Mouse (Mus musculus) E14TG2a.4 (cell line): ENCODE results near the gene Cenpf.

ENCODE experiments used
- H3K27me3 ChIP-seq: 2 replicates; pipeline ENCODE4 v1.6.1; 2014; ENCODE audit warnings: low read length, control low read depth; ENCODE audit not compliant: insufficient read depth
- H3K36me3 ChIP-seq: 2 replicates; pipeline ENCODE4 v1.6.1; 2014; ENCODE audit warnings: low read length, control low read depth; ENCODE audit not compliant: insufficient read depth
- H3K4me1 ChIP-seq: replicated peaks from 2 replicates; pipeline ENCODE4 v1.6.1; 2014; ENCODE audit warnings: low read depth, low read length, control low read depth
- H3K4me3 ChIP-seq: replicated peaks from 2 replicates; pipeline ENCODE4 v1.5.1; 2014; ENCODE audit warnings: mild to moderate bottlenecking, low read length
- H3K9me3 ChIP-seq: 2 replicates; pipeline ENCODE4 v1.6.1; 2014; ENCODE audit warnings: low read length, control low read depth
- CTCF ChIP-seq: conservative IDR thresholded peaks from 2 replicates; pipeline ENCODE4 v1.5.1; 2014; ENCODE audit warnings: low read length
- NANOG ChIP-seq: IDR thresholded peaks from 2 replicates; pipeline ENCODE4 v1.6.1; 2014; ENCODE audit warnings: borderline replicate concordance, low read length, mixed read lengths
- POU5F1 ChIP-seq: IDR thresholded peaks from 2 replicates; pipeline ENCODE4 v1.6.1; 2014; ENCODE audit warnings: low read length, borderline replicate concordance

Cenpf gene

DNA sequence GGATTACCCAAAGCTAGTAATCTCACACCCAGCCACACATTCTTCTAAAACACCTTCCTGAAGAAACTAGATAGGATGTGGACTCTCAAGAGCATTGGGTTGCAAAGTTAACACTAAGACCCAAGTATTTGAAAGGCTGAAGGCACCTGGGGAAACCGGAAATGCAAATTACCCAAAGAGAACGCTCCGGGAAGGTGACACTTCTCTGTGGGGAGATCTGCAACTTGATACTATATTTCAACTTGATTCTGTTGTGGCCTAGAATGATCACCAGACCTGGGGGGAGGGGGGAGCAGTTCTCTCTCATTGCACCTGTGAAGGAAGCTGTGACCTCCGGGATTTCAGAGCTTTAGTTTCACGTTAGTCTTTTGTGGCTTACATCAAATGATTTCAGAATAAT, 79.2 kb downstream of the Cenpf start:
- Histone ChIP-seq H3K27me3 (no peaks in the 10 kb centered on the region), H3K4me1 (peaks cover 13% of the 10 kb centered on the region), H3K36me3 (no peaks in the 10 kb centered on the region), H3K4me3 (no peak overlapping the region), H3K9me3 (no peaks in the 10 kb centered on the region; the same call in 1 of the 2 replicates)
- TF ChIP-seq CTCF (no peak), POU5F1 (no peak), NANOG (no peak)

GRCm38 (mm10) chr1:189608039-189608438, 79.8 kb downstream of the Cenpf start:
- Histone ChIP-seq H3K4me1 (peaks cover 13% of the 10 kb centered on the region), H3K36me3 (no peaks in the 10 kb centered on the region), H3K9me3 (no peaks in the 10 kb centered on the region; the same call in 1 of the 2 replicates), H3K27me3 (no peaks in the 10 kb centered on the region), H3K4me3 (no peak overlapping the region)
- no peak for TF ChIP-seq POU5F1
- TF ChIP-seq NANOG, result no peak
- TF ChIP-seq CTCF, result no peak

- peaks cover 13% of the 10 kb centered on the region for H3K4me1 ChIP-seq
- no peaks in the 10 kb centered on the region for H3K36me3 ChIP-seq
- TF ChIP-seq CTCF (no peak), POU5F1 (no peak), NANOG (no peak)
- H3K9me3 ChIP-seq, result no peaks in the 10 kb centered on the region; the same call in 1 of the 2 replicates
- H3K27me3 ChIP-seq, result no peaks in the 10 kb centered on the region
- H3K4me3 ChIP-seq, result no peak overlapping the region
Observed at GRCm38 (mm10) chr1:189605598-189606126, 82.2 kb downstream of the Cenpf start.

DNA sequence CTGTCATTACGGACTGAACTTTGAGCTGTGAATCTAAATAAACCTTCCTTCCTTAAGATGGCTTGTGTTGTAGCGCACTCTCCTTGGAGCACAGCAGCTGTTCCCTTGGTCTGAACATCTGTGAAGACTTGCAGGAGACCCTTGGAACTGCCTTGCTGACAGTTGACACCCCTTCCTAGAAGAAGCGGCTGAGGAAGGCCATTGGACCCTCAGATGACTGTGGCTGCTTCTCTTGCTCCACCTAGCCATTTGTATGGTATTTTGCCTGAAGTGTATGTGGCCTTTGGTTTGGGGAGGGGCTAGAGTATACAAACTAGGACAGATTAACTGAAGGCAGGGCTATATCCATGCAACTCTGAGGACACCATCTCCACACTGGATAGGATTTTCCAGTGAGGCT, 90.8 kb downstream of the Cenpf start:
- H3K27me3 ChIP-seq, result no peaks in the 10 kb centered on the region
- H3K4me1 ChIP-seq, result no peaks in the 10 kb centered on the region
- H3K4me3 ChIP-seq, result no peak overlapping the region
- H3K36me3 ChIP-seq, result no peaks in the 10 kb centered on the region
- no peak for TF ChIP-seq CTCF
- TF ChIP-seq POU5F1, result no peak
- no peak for TF ChIP-seq NANOG
- H3K9me3 ChIP-seq, result peaks cover 5% of the 10 kb centered on the region; the same call in 1 of the 2 replicates
